Mouse (Mus musculus): ENCODE data around the gene Fap. TPM values are rescaled to one million over a fixed set of nuclear protein-coding genes. Genes with fewer than 3 reads are reported as not detected.

The Fap gene
- 0.19 and 0.64 TPM in 2 replicates for polyA plus RNA-seq (2012; rRNA removed)

GRCm38 (mm10) chr2:62573753-62574159 lies at the start of gene Fap:
Gene Fap (minus strand): TSS chr2:62574075.
- WGBS, result 59% methylated on average over 12 of the region's 12 CpGs
- no peak for DNase-seq
- H3K4me1 ChIP-seq (ENCODE audit: control insufficient read depth, insufficient read depth, low read length), result no peaks in the 10 kb centered on the region
- no peak for TF ChIP-seq CTCF (IDR thresholded peaks at IDR 0.05; ENCODE audit: insufficient read depth, low read length)
- TF ChIP-seq POLR2A (IDR thresholded peaks at IDR 0.05; ENCODE audit: borderline replicate concordance, extremely low read depth, low read depth, low read length), result no peak
- H3K4me3 ChIP-seq (replicated peaks; ENCODE audit: extremely low read depth, low read depth, low read length), result no peak within 1 kb of the TSS

GRCm38 (mm10) chr2:62623024-62623441 lies 49.2 kb upstream of the Fap start:
- Histone ChIP-seq H3K4me1 (ENCODE audit: control insufficient read depth, insufficient read depth, low read length) (no peaks in the 10 kb centered on the region), H3K4me3 (replicated peaks; ENCODE audit: extremely low read depth, low read depth, low read length) (no peak overlapping the region)
- no peak for DNase-seq
- 68% methylated on average over 8 of the region's 8 CpGs for WGBS
- TF ChIP-seq CTCF (IDR thresholded peaks at IDR 0.05; ENCODE audit: insufficient read depth, low read length) (no peak), POLR2A (IDR thresholded peaks at IDR 0.05; ENCODE audit: borderline replicate concordance, extremely low read depth, low read depth, low read length) (no peak)

- DNase-seq, result no peak
- H3K4me1 ChIP-seq (ENCODE audit: control insufficient read depth, insufficient read depth, low read length), result no peaks in the 10 kb centered on the region
- TF ChIP-seq CTCF (IDR thresholded peaks at IDR 0.05; ENCODE audit: insufficient read depth, low read length) (no peak), POLR2A (IDR thresholded peaks at IDR 0.05; ENCODE audit: borderline replicate concordance, extremely low read depth, low read depth, low read length) (no peak)
- no peak overlapping the region for H3K4me3 ChIP-seq (replicated peaks; ENCODE audit: extremely low read depth, low read depth, low read length)
- 50% methylated on average over 2 of the region's 2 CpGs for WGBS
These were observed 45.8 kb upstream of the Fap start for GRCm38 (mm10) chr2:62619679-62620078.

- Histone ChIP-seq H3K4me3 (replicated peaks; ENCODE audit: extremely low read depth, low read depth, low read length) (no peak overlapping the region), H3K4me1 (ENCODE audit: control insufficient read depth, insufficient read depth, low read length) (no peaks in the 10 kb centered on the region)
- DNase-seq, result no peak
- TF ChIP-seq CTCF (IDR thresholded peaks at IDR 0.05; ENCODE audit: insufficient read depth, low read length) (no peak), POLR2A (IDR thresholded peaks at IDR 0.05; ENCODE audit: borderline replicate concordance, extremely low read depth, low read depth, low read length) (no peak)
- WGBS, result 67% methylated on average over 7 of the region's 7 CpGs
These were observed 45.1 kb upstream of the Fap start for GRCm38 (mm10) chr2:62618934-62619341.

GRCm38 (mm10) chr2:62613133-62613532 lies 39.3 kb upstream of the Fap start:
- Histone ChIP-seq H3K4me3 (replicated peaks; ENCODE audit: extremely low read depth, low read depth, low read length) (no peak overlapping the region), H3K4me1 (ENCODE audit: control insufficient read depth, insufficient read depth, low read length) (no peaks in the 10 kb centered on the region)
- WGBS, result 97% methylated on average over 4 of the region's 4 CpGs
- no peak for TF ChIP-seq CTCF (IDR thresholded peaks at IDR 0.05; ENCODE audit: insufficient read depth, low read length)
- no peak for TF ChIP-seq POLR2A (IDR thresholded peaks at IDR 0.05; ENCODE audit: borderline replicate concordance, extremely low read depth, low read depth, low read length)
- DNase-seq, result no peak

GRCm38 (mm10) chr2:62606205-62606604 lies 32.3 kb upstream of the Fap start:
- H3K4me3 ChIP-seq (replicated peaks; ENCODE audit: extremely low read depth, low read depth, low read length), result no peak overlapping the region
- H3K4me1 ChIP-seq (ENCODE audit: control insufficient read depth, insufficient read depth, low read length), result no peaks in the 10 kb centered on the region
- no peak for DNase-seq
- 86% methylated on average over 16 of the region's 16 CpGs for WGBS
- TF ChIP-seq POLR2A (IDR thresholded peaks at IDR 0.05; ENCODE audit: borderline replicate concordance, extremely low read depth, low read depth, low read length) (no peak), CTCF (IDR thresholded peaks at IDR 0.05; ENCODE audit: insufficient read depth, low read length) (no peak)

GRCm38 (mm10) chr2:62603530-62603929 lies 29.7 kb upstream of the Fap start:
- TF ChIP-seq POLR2A (IDR thresholded peaks at IDR 0.05; ENCODE audit: borderline replicate concordance, extremely low read depth, low read depth, low read length), result no peak
- Histone ChIP-seq H3K4me3 (replicated peaks; ENCODE audit: extremely low read depth, low read depth, low read length) (no peak overlapping the region), H3K4me1 (ENCODE audit: control insufficient read depth, insufficient read depth, low read length) (no peaks in the 10 kb centered on the region)
- 77% methylated on average over 5 of the region's 5 CpGs for WGBS
- DNase-seq, result no peak

GRCm38 (mm10) chr2:62596586-62596985 lies 22.7 kb upstream of the Fap start:
- no peak for DNase-seq
- H3K4me3 ChIP-seq (replicated peaks; ENCODE audit: extremely low read depth, low read depth, low read length), result no peak overlapping the region
- H3K4me1 ChIP-seq (ENCODE audit: control insufficient read depth, insufficient read depth, low read length), result no peaks in the 10 kb centered on the region
- 84% methylated on average over 5 of the region's 5 CpGs for WGBS
- TF ChIP-seq CTCF (IDR thresholded peaks at IDR 0.05; ENCODE audit: insufficient read depth, low read length), result no peak
- no peak for TF ChIP-seq POLR2A (IDR thresholded peaks at IDR 0.05; ENCODE audit: borderline replicate concordance, extremely low read depth, low read depth, low read length)

- 82% methylated on average over 2 of the region's 2 CpGs for WGBS
- no peak overlapping the region for H3K4me3 ChIP-seq (replicated peaks; ENCODE audit: extremely low read depth, low read depth, low read length)
- H3K4me1 ChIP-seq (ENCODE audit: control insufficient read depth, insufficient read depth, low read length), result no peaks in the 10 kb centered on the region
- TF ChIP-seq CTCF (IDR thresholded peaks at IDR 0.05; ENCODE audit: insufficient read depth, low read length), result no peak
- no peak for TF ChIP-seq POLR2A (IDR thresholded peaks at IDR 0.05; ENCODE audit: borderline replicate concordance, extremely low read depth, low read depth, low read length)
- DNase-seq, result no peak
These were observed 20.6 kb upstream of the Fap start for GRCm38 (mm10) chr2:62594491-62594890.

- TF ChIP-seq CTCF (IDR thresholded peaks at IDR 0.05; ENCODE audit: insufficient read depth, low read length) (no peak), POLR2A (IDR thresholded peaks at IDR 0.05; ENCODE audit: borderline replicate concordance, extremely low read depth, low read depth, low read length) (no peak)
- no peak for DNase-seq
- WGBS, result 83% methylated on average over 3 of the region's 3 CpGs
- H3K4me3 ChIP-seq (replicated peaks; ENCODE audit: extremely low read depth, low read depth, low read length), result no peak overlapping the region
- H3K4me1 ChIP-seq (ENCODE audit: control insufficient read depth, insufficient read depth, low read length), result no peaks in the 10 kb centered on the region
These were observed 17.7 kb upstream of the Fap start for GRCm38 (mm10) chr2:62591555-62591954.
